Mouse (Mus musculus) brain, embryonic 14.5 days (tissue): ENCODE measurements at regions not wholly inside any gene's neighbourhood (a gene's known extent, or its start where the extent isn't known, plus 50 kb on each side); places are given as distances from the start of the nearest gene placed in this dataset.

Source experiments
- DNase-seq: peaks from one replicate; pipeline ENCODE4 v3.0.0-alpha.2; 2011; ENCODE audit warnings: low read depth
- CTCF ChIP-seq: fragments of 200-500 bp; IDR thresholded peaks from 2 replicates; pipeline ENCODE4 v1.5.1; 2012; ENCODE audit warnings: inconsistent platforms, mild to moderate bottlenecking, moderate library complexity, borderline replicate concordance; ENCODE audit not compliant: insufficient read depth, insufficient read length; ENCODE audit errors: extremely low read depth
- POLR2A ChIP-seq: fragments of 200-500 bp; IDR thresholded peaks from 2 replicates; pipeline ENCODE4 v1.6.1; 2012; ENCODE audit warnings: mild to moderate bottlenecking, inconsistent platforms, borderline replicate concordance; ENCODE audit not compliant: poor library complexity, insufficient read depth, insufficient read length, severe bottlenecking; ENCODE audit errors: extremely low read depth

GRCm38 (mm10) chr19:56198474-56199236 lies 88.3 kb upstream of the Habp2 start:
- DNase-seq: no peak

GRCm38 (mm10) chr19:56199401-56200150 lies 87.4 kb upstream of the Habp2 start:
- DNase-seq: no peak
- TF ChIP-seq CTCF (no peak), POLR2A (no peak)

More at GRCm38 (mm10) chr19:56198474-56199236, 88.3 kb upstream of the Habp2 start:
- TF ChIP-seq POLR2A: no peak
- no peak for TF ChIP-seq CTCF

DNA sequence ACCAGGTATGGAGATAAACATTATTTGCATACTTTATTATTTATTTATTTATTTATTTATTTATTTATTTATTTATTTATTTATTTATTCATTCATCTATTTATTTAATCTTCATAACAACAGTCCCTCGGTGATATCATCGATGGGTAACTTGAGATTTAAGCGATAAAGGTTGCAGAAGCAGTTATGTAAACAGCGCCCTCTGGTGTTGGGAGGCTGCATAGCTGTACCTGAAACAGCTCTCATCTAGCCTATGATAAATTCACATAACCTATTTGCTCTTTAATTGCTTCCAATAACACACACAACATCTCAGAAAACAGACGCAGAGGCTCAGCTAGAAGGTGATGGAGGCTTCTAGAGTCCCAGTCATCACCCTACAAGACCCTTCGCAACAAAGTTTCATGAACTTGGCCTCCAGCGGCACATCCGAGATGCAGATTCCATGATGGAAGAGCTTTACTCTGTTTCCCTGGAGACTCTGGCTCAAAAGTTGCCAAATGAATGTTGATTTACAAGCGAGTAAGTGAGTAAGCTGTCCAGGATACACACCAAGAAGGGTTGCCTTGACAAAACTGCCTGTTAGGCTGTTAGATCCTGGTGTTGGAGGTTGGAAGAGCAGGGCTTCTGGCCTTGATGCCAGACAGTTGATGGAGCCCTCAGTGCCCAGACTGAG lies 85.8 kb upstream of the Habp2 start:
- TF ChIP-seq POLR2A (no peak), CTCF (peak; percentile 65; the same call in 1 of the 2 replicates)
- peak; percentile 29 for DNase-seq

- DNase-seq: peak; percentile 67
- TF ChIP-seq CTCF (peak; percentile 81), POLR2A (no peak)
Measured at GRCm38 (mm10) chr19:56201738-56202480, 85.0 kb upstream of the Habp2 start.

- no peak for TF ChIP-seq CTCF
- TF ChIP-seq POLR2A: no peak
Measured at GRCm38 (mm10) chr19:56202481-56203130, 84.3 kb upstream of the Habp2 start.

GRCm38 (mm10) chr19:56218536-56218935 lies 68.4 kb upstream of the Habp2 start:
- TF ChIP-seq POLR2A: no peak
- TF ChIP-seq CTCF: no peak
- no peak for DNase-seq

More at GRCm38 (mm10) chr19:56202481-56203130, 84.3 kb upstream of the Habp2 start:
- DNase-seq: no peak

DNA sequence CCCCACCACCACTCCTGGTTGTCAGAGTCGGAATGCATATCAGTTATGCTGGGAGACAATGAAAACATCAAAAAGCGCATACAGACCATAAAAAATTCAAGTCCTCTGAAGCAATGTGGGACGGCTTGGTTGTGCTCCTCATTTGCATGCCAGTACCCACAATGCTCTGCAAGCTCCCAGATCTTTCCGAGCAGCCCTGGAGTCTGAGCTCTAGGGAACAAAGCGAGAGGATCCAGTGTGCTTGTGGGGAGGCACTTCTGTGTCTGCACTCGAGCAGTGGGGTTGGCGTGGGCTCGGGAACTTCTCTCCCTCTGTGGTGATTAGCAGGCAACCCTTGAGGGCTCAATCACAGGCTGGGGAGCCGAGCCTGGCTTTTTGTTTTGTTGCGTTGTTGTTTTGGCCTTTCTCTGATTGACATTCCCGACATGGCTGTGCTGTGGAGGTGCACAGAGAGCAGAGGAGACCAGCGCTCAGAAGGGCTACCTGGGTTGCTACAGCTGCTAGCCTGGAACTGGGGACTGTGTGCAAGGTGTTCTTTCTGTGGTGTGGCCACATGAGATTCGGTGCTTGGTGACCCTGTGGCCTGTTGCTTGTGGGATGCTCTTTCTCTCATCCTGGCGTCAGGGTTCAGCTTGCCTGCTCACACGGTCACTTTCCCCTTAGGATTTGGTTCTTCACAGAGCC lies 66.1 kb upstream of the Habp2 start:
- peak; percentile 81 for DNase-seq
- no peak for TF ChIP-seq CTCF
- TF ChIP-seq POLR2A: no peak

DNA sequence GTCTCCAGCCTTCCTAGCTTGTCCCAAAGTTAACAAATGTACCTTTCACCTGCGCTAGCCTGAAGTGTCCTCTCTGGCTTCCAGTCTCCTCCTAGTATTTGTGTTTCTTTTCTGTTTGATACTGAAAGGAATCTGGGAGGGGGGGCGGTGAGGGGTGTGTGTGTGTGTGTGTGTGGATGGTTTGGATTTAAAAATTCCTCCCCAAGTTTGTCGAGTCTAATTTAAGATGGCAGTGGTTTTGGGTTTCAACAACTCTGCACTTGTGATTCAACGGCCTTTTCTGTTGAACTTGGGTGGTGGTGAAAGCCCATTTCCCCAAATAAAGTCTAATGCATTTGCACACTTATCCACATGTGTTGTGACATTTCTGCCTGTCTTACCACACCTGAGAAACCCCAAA lies 64.4 kb upstream of the Habp2 start:
- TF ChIP-seq POLR2A: no peak
- no peak for TF ChIP-seq CTCF
- no peak for DNase-seq

- no peak for DNase-seq
- TF ChIP-seq POLR2A: no peak
- TF ChIP-seq CTCF: no peak
Measured at GRCm38 (mm10) chr19:56225039-56225438, 61.9 kb upstream of the Habp2 start.

- TF ChIP-seq POLR2A: no peak
Measured at GRCm38 (mm10) chr19:56225518-56225917, 61.4 kb upstream of the Habp2 start.

DNA sequence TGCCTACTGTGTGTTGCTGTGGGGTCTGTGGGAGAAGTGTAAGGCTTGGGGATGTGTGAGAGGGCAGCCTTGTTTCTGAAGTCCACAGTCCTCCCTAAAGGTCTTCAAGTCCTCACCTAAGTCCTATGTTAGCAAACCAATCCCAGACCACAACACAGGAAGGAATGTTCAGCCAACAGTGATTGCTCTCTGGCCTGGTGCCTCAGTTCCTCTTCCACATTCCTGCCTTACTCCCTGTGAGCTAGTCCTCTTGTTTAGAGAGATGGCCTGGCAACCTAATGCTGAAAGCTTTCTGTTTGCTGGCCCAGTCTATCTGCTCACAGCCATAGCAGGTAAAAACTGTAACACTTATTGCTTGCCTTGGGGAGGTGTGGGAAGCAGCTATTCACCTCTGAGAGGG lies 58.4 kb upstream of the Habp2 start:
- TF ChIP-seq POLR2A (no peak), CTCF (no peak)
- DNase-seq: no peak

More at GRCm38 (mm10) chr19:56225518-56225917, 61.4 kb upstream of the Habp2 start:
- DNase-seq: no peak
